Mouse (Mus musculus) CH12.LX (cell line): Measurements from ENCODE around the gene Coro2a. TPM values are rescaled to one million over a fixed set of nuclear protein-coding genes. Genes with fewer than 3 reads are reported as not detected.

Source experiments
- DNase-seq: peaks from one replicate; pipeline ENCODE4 v3.0.0-alpha.2; 2013; ENCODE audit errors: extremely low read depth
- H3K27ac ChIP-seq: 2 replicates; pipeline ENCODE4 v1.5.1; 2012; ENCODE audit warnings: low read depth, mild to moderate bottlenecking, control low read depth, moderate library complexity; ENCODE audit not compliant: insufficient read depth
- H3K27me3 ChIP-seq: replicated peaks from 2 replicates; pipeline ENCODE3; 2012; ENCODE audit warnings: inconsistent platforms
- H3K36me3 ChIP-seq, 2 experiments: replicated peaks in 1 of 2; 2 replicates each; pipeline versions ENCODE3 to v1.6.1; 2012; ENCODE audit warnings: inconsistent platforms in 1 of 2, low read length in 1 of 2, mild to moderate bottlenecking in 1 of 2, mixed read lengths in 1 of 2, moderate library complexity in 1 of 2; ENCODE audit not compliant: control insufficient read depth in 1 of 2, insufficient read depth in 1 of 2
- H3K4me1 ChIP-seq, 2 experiments: 2 replicates each; pipeline ENCODE4 v1.6.1; 2012; ENCODE audit warnings: inconsistent platforms in 1 of 2, moderate library complexity in 1 of 2; ENCODE audit not compliant: insufficient read depth in 2 of 2, control insufficient read depth in 1 of 2
- H3K4me2 ChIP-seq: 2 replicates; pipeline ENCODE4 v1.6.1; 2012; ENCODE audit warnings: low read depth, mild to moderate bottlenecking, control low read depth; ENCODE audit not compliant: poor library complexity, insufficient read depth, severe bottlenecking
- H3K4me3 ChIP-seq, 3 experiments: fragments of 150-350 bp in 1 of 3; sonication (generic) in 1 of 3; replicated peaks in 1 of 3; 2 replicates each; pipeline versions ENCODE3 to v1.5.1; 2011 to 2012; ENCODE audit warnings: low read depth in 2 of 3, low read length in 2 of 3, mild to moderate bottlenecking in 2 of 3, moderate library complexity in 2 of 3, control low read depth in 1 of 3, improper control_type of control experiment in 1 of 3, inconsistent platforms in 1 of 3, mixed read lengths in 1 of 3; ENCODE audit not compliant: poor library complexity in 1 of 3
- H3K79me2 ChIP-seq: replicated peaks from 2 replicates; pipeline ENCODE4 v1.6.1; 2012; ENCODE audit warnings: mild to moderate bottlenecking, moderate library complexity; ENCODE audit not compliant: control insufficient read depth, poor library complexity, insufficient read depth, severe bottlenecking; ENCODE audit errors: extremely low read depth
- H3K9ac ChIP-seq: 2 replicates; pipeline ENCODE4 v1.6.1; 2012; ENCODE audit warnings: low read depth, mild to moderate bottlenecking, control low read depth, moderate library complexity; ENCODE audit not compliant: insufficient read depth
- H3K9me3 ChIP-seq: replicated peaks from 2 replicates; pipeline ENCODE3; 2012; ENCODE audit warnings: low read length, inconsistent platforms, mixed read lengths
- BHLHE40 ChIP-seq: IDR thresholded peaks from 2 replicates; pipeline ENCODE4 v1.6.1; 2011; ENCODE audit warnings: mild to moderate bottlenecking, low read depth, low read length, improper control_type of control experiment
- CHD2 ChIP-seq: IDR thresholded peaks from 2 replicates; pipeline ENCODE4 v1.6.1; 2011; ENCODE audit warnings: low read length, improper control_type of control experiment
- CTCF ChIP-seq, 2 experiments: IDR thresholded peaks in 1 of 2; conservative IDR thresholded peaks in 1 of 2; 2 replicates each; pipeline ENCODE4 v1.5.1; 2011 to 2012; ENCODE audit warnings: low read depth in 2 of 2, low read length in 2 of 2, improper control_type of control experiment in 1 of 2, inconsistent platforms in 1 of 2, mild to moderate bottlenecking in 1 of 2, moderate library complexity in 1 of 2
- E2F4 ChIP-seq: IDR thresholded peaks from 2 replicates; pipeline ENCODE4 v1.6.1; 2011; ENCODE audit warnings: low read depth, low read length, improper control_type of control experiment; ENCODE audit not compliant: insufficient replicate concordance
- ELF1 ChIP-seq: IDR thresholded peaks from 2 replicates; pipeline ENCODE4 v1.6.1; 2014; ENCODE audit warnings: low read depth, mild to moderate bottlenecking, inconsistent platforms, low read length, improper control_type of control experiment
- ETS1 ChIP-seq: conservative IDR thresholded peaks from 2 replicates; pipeline ENCODE4 v1.6.1; 2012; ENCODE audit warnings: low read depth, mild to moderate bottlenecking, inconsistent platforms, low read length, improper control_type of control experiment, moderate library complexity
- GABPA ChIP-seq: IDR thresholded peaks from 2 replicates; pipeline ENCODE4 v1.6.1; 2012; ENCODE audit warnings: low read depth, low read length, improper control_type of control experiment, inconsistent platforms; ENCODE audit not compliant: insufficient replicate concordance
- HCFC1 ChIP-seq: IDR thresholded peaks from 2 replicates; pipeline ENCODE4 v1.6.1; 2012; ENCODE audit warnings: low read depth, mild to moderate bottlenecking, inconsistent platforms, low read length, improper control_type of control experiment
- JUN ChIP-seq: IDR thresholded peaks from 2 replicates; pipeline ENCODE4 v1.6.1; 2011; ENCODE audit warnings: low read depth, mild to moderate bottlenecking, low read length, improper control_type of control experiment, moderate library complexity; ENCODE audit not compliant: insufficient read depth
- JUND ChIP-seq: conservative IDR thresholded peaks from 2 replicates; pipeline ENCODE4 v1.6.1; 2011; ENCODE audit warnings: low read depth, low read length, improper control_type of control experiment
- KAT2A ChIP-seq: IDR thresholded peaks from 2 replicates; pipeline ENCODE4 v1.6.1; 2012; ENCODE audit warnings: low read length, improper control_type of control experiment, inconsistent platforms; ENCODE audit not compliant: insufficient replicate concordance
- MAFK ChIP-seq: IDR thresholded peaks from 2 replicates; pipeline ENCODE4 v1.6.1; 2011; ENCODE audit warnings: low read length, improper control_type of control experiment; ENCODE audit not compliant: insufficient replicate concordance
- MAZ ChIP-seq: IDR thresholded peaks from 2 replicates; pipeline ENCODE4 v1.6.1; 2012; ENCODE audit warnings: low read depth, mild to moderate bottlenecking, inconsistent platforms, low read length, improper control_type of control experiment, moderate library complexity
- MEF2A ChIP-seq: IDR thresholded peaks from 2 replicates; pipeline ENCODE4 v1.6.1; 2014; ENCODE audit warnings: low read depth, mild to moderate bottlenecking, inconsistent platforms, low read length, improper control_type of control experiment, borderline replicate concordance
- MXI1 ChIP-seq: IDR thresholded peaks from 2 replicates; pipeline ENCODE4 v1.6.1; 2011; ENCODE audit warnings: mild to moderate bottlenecking, low read depth, low read length, improper control_type of control experiment
- MYC ChIP-seq: IDR thresholded peaks from 2 replicates; pipeline ENCODE4 v1.6.1; 2011; ENCODE audit warnings: low read depth, mild to moderate bottlenecking, improper control_type of control experiment, low read length
- NELFE ChIP-seq: IDR thresholded peaks from 2 replicates; pipeline ENCODE4 v1.6.1; 2011; ENCODE audit warnings: low read depth, low read length, improper control_type of control experiment
- PAX5 ChIP-seq: IDR thresholded peaks from 2 replicates; pipeline ENCODE4 v1.6.1; 2012; ENCODE audit warnings: low read length, inconsistent platforms, mixed read lengths
- POLR2A ChIP-seq: IDR thresholded peaks from 2 replicates; pipeline ENCODE4 v1.6.1; 2011; ENCODE audit warnings: low read depth, mild to moderate bottlenecking, improper control_type of control experiment, low read length
- POLR2AphosphoS2 ChIP-seq: IDR thresholded peaks from 2 replicates; pipeline ENCODE4 v1.6.1; 2011; ENCODE audit warnings: low read depth, low read length, improper control_type of control experiment
- RCOR1 ChIP-seq: conservative IDR thresholded peaks from 2 replicates; pipeline ENCODE4 v1.6.1; 2012; ENCODE audit warnings: low read depth, mild to moderate bottlenecking, inconsistent platforms, low read length, improper control_type of control experiment
- SIN3A ChIP-seq: IDR thresholded peaks from 2 replicates; pipeline ENCODE4 v1.6.1; 2012; ENCODE audit warnings: low read length, improper control_type of control experiment, inconsistent platforms
- SMC3 ChIP-seq: IDR thresholded peaks from 2 replicates; pipeline ENCODE4 v1.6.1; 2011; ENCODE audit warnings: low read depth, low read length, improper control_type of control experiment
- TBP ChIP-seq: conservative IDR thresholded peaks from 2 replicates; pipeline ENCODE4 v1.6.1; 2011; ENCODE audit warnings: low read depth, low read length, improper control_type of control experiment
- TCF12 ChIP-seq: IDR thresholded peaks from 2 replicates; pipeline ENCODE4 v1.6.1; 2014; ENCODE audit warnings: low read depth, mild to moderate bottlenecking, inconsistent platforms, low read length, improper control_type of control experiment
- ZNF384 ChIP-seq: IDR thresholded peaks from 2 replicates; pipeline ENCODE4 v1.6.1; 2012; ENCODE audit warnings: low read depth, low read length, improper control_type of control experiment, inconsistent platforms
- dilution Hi-C: fragments of 300-500 bp; cut with MboI; formaldehyde crosslinking; loops from 2 replicates; pipeline ENCODE4 v1.14.3; 2020; ENCODE audit warnings: low sequenced_read_pairs; ENCODE audit not compliant: extremely low pct_unique_long_range_greater_than_20kb, extremely low pct_ligation_motif_present
- in situ Hi-C: fragments of 300-500 bp; cut with MboI; formaldehyde crosslinking; loops from 3 replicates; pipeline ENCODE4 v1.14.3; 2019; ENCODE audit warnings: low sequenced_read_pairs, low pct_ligation_motif_present, low pct_unique_long_range_greater_than_20kb, mixed read lengths
- polyA plus RNA-seq: library from polyadenylated mRNA; unstranded; fragments of >175 nt; gene quantifications from 2 replicates; pipeline ENCODE4 v1.2.1, GENCODE M21; 2012; ENCODE audit warnings: low read depth; ENCODE audit not compliant: insufficient read length
- total RNA-seq, 2 experiments: library from RNA; depleted of rRNA; stranded (reverse); fragments of 300-350 nt in 1 of 2; fragments of >200 nt in 1 of 2; gene quantifications; 2 replicates each; pipeline ENCODE4 v1.2.3; 2012 to 2014

The Coro2a gene
- total and polyA plus RNA-seq, 3 experiments = 24.6 to 223 (median 129) TPM

- TF ChIP-seq ZNF384 = no peak
- TF ChIP-seq TCF12 = peak; percentile 81; the same call in 1 of the 2 replicates
- no peak for TF ChIP-seq JUND
- TF ChIP-seq SIN3A = peak; percentile 63
- TF ChIP-seq BHLHE40 = peak; percentile 94
- peak; percentile 26; the same call in 1 of the 2 replicates for TF ChIP-seq HCFC1
- peak; percentile 42; the same call in 1 of the 2 replicates for TF ChIP-seq JUN
- peak; percentile 19; the same call in 1 of the 2 replicates for TF ChIP-seq MXI1
- no peak for TF ChIP-seq CHD2
- no peak for TF ChIP-seq CTCF (conservative IDR thresholded peaks at IDR 0.05 in 1 of 2, IDR thresholded peaks at IDR 0.05 in 1 of 2; ENCODE audit: low read depth in 2 of 2, low read length in 2 of 2)
- TF ChIP-seq GABPA = no peak
- peak; percentile 95 for TF ChIP-seq MAFK
Observed at GRCm38 (mm10) chr4:46563847-46564246, 38.2 kb downstream of the Coro2a start (continued).

- peaks cover 79 to 93% of the 10 kb centered on the region in 2 experiments for H3K4me1 ChIP-seq
- H3K79me2 ChIP-seq = peaks cover 43% of the 10 kb centered on the region
- dilution Hi-C loops = no loop called here
- H3K27me3 ChIP-seq = no peaks in the 10 kb centered on the region
- no peak overlapping the region for H3K4me3 ChIP-seq
- DNase-seq = no peak
- H3K27ac ChIP-seq = peak overlapping the region; percentile 96
- in situ Hi-C loops = no loop called here
- H3K9ac ChIP-seq = no peak overlapping the region
- H3K36me3 ChIP-seq = peaks cover 30 to 35% of the 10 kb centered on the region in 2 experiments
- no peak for TF ChIP-seq TBP
- TF ChIP-seq ZNF384 = no peak
- no peak for TF ChIP-seq SIN3A
- TF ChIP-seq POLR2A = no peak
- no peak for TF ChIP-seq PAX5
- no peak for TF ChIP-seq RCOR1
- no peak for TF ChIP-seq MYC
- no peak for TF ChIP-seq CHD2
- TF ChIP-seq MAZ = no peak
- no peak for TF ChIP-seq MEF2A
- no peak for TF ChIP-seq MAFK
- no peak for TF ChIP-seq TCF12
- no peak overlapping the region for H3K4me2 ChIP-seq
- H3K9me3 ChIP-seq = peaks cover 4% of the 10 kb centered on the region
Observed at GRCm38 (mm10) chr4:46562841-46563240, 39.2 kb downstream of the Coro2a start.

- H3K4me3 ChIP-seq = no peak overlapping the region
- H3K4me1 ChIP-seq = peaks cover 78 to 93% of the 10 kb centered on the region in 2 experiments
- H3K79me2 ChIP-seq = peaks cover 44% of the 10 kb centered on the region
- no peak overlapping the region for H3K9ac ChIP-seq
- peaks cover 4% of the 10 kb centered on the region for H3K9me3 ChIP-seq
- no peaks in the 10 kb centered on the region for H3K27me3 ChIP-seq
- H3K27ac ChIP-seq = peak overlapping the region; percentile 44; the same call in 1 of the 2 replicates
- no peak for DNase-seq
- in situ Hi-C loops (no loop called here), dilution Hi-C loops (no loop called here)
- peaks cover 30 to 34% of the 10 kb centered on the region in 2 experiments for H3K36me3 ChIP-seq
- TF ChIP-seq E2F4 (no peak), KAT2A (no peak), BHLHE40 (no peak), ZNF384 (no peak), HCFC1 (no peak), NELFE (no peak), SMC3 (no peak), GABPA (no peak), ETS1 (no peak), ELF1 (no peak), POLR2AphosphoS2 (no peak), POLR2A (no peak), TBP (no peak)
- no peak overlapping the region for H3K4me2 ChIP-seq
Observed at GRCm38 (mm10) chr4:46562037-46562436, 40.0 kb downstream of the Coro2a start.
